Mouse (Mus musculus): ENCODE data around the gene Rex1bd.
"Not testable (repeated sequence)": the region's sequence is repeated elsewhere in the genome, so short reads cannot be mapped to it uniquely, and the experiment has no call there.

The Rex1bd gene

DNA sequence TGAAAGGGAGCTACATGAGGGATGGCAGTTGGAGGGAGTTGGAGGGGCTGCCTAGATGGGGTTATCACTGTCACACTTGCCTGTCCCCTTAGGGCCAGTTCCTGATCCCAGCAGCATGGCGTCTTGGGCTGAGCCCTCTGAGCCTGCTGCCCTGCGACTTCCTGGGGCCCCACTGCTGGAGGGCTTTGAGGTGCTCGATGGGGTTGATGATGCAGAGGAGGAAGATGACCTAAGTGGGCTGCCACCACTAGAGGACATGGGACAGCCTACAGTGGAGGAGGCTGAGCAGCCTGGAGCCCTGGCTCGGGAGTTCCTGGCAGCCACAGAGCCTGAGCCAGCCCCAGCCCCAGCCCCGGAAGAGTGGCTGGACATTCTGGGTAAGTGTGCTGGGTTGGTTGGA, 22.7 kb upstream of the Rex1bd start:
- no peak for DNase-seq (ENCODE audit: extremely low spot score, low spot score)

DNA sequence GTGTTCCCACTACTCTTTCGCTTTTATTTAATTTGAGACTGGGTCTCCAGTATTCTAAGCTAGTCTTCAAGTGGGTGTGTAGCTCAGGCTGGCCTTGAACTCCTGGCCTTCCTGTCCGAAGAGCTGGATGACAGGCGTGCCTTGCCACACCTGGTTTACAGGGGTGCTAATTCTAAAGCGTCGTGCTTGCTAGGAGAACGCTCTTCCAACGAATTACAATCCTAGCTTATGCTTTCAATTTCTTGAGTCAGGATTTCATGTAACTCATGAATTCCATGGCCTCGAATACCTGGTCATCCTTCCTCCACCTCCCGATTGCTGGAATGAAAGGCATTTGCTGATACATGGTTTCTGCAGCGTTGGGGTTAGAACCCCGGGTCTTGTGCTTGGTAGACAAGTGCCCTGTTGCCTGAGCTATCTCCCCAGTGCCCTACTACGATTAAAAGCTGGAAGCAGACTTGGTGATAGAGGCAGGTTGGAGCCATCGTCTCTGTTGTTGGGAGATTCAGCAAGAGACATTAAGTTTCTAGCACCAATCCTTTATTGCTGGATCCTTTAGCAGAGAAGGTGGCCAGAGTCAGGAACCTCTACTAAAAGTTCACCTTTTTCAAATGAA, 21.7 kb upstream of the Rex1bd start:
- DNase-seq (ENCODE audit: extremely low spot score, low spot score): no peak

DNA sequence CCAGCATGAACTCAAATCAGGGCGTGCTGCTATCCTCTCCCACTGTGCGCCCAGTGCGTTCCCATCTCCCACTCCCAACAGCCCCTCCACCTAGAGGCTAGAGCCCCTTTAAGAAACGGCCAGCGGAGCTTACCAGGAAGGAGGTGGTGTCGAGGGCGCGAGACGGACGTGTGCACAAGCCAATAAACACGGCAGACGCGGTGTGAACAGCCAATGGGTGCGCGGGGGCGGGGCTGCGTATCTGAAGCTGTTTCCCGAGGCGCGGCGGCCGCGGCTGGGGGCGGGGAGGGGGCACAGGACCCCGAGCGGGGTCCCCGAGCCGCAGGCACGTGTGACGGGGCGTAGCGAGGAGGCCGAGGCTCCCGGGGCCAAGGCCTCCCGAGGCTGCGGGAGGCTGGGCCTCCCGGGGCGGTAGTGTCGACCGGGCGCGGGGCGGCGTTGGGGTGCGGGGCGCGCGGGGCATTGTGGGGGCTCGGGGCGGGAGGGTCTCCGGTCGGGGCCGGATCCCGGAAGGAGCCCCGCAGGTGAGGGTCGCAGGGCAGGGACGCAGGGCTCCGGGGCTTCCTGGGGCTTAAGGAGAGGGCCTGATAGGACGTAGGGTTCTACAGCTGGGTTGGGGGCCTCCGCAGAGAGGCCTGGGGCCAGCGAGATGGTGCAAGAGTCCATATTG, 21.1 kb upstream of the Rex1bd start, which contains the start of the genes Fkbp8 and Kxd1:
Gene Fkbp8, plus strand, starts transcription at position 213 of the 670 bp plus-strand sequence.
Gene Kxd1, minus strand, starts transcription at position 445 of the 670 bp plus-strand sequence.
- DNase-seq (ENCODE audit: extremely low spot score, low spot score): peak; percentile 99

DNA sequence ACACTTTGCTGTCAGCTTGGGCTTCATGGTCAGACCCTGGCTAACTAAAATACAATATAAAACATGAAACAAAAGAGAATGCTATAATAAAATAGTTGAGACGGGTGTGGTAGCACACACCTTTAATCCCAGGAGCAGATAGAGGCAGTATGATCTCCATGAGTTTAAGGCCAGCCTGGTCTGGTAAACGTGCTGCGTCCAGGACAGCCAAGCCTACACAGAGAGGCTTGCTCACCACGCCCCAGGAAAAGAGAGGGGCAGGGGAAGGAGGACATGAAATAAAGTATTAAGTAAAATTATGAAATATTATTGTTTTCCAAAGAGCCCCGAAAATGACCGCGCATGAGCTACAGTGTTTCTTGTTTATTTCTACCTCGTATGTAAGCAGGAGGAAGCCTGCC, 20.6 kb upstream of the Rex1bd start:
- DNase-seq (ENCODE audit: extremely low spot score, low spot score): no peak

DNA sequence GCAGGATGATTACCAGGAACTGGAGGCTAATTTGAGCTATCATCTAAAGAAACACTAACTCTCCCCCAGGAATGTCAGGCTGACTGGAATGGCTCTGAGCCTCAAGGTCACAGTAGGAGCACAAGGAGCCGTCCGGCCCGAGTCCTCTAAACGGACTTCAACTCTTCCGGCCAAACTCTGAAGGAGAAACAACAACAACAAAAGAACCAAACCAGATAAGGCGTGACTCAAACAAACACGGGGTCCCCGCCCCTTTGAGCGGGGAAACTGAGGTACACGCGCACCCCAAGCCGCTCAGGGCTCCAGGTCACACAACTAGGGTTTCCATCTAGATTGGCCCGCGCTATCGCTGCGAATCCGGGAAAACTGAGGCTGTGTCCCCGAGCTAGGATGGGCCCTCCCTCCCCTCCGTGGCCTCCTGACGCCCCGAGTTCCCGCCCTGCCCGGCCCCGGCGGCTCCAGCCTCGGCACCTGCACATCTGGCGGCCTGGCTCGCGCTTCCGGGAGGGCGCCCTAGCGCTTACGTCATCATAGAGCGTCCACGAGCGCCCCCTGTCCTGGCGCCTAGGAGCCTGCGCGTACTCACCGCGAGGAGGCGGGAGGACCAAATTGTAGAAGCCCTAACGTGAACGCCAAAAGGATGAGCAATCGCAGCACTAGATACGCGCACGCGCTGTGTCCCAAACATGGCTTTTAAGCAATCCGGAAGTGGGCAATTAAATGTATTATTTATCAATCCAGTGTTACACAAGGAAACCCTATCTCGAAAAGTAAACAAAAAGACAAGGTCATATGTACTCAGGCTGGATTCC, 16.2 kb upstream of the Rex1bd start:
- DNase-seq (ENCODE audit: extremely low spot score, low spot score): peak; percentile 94

DNA sequence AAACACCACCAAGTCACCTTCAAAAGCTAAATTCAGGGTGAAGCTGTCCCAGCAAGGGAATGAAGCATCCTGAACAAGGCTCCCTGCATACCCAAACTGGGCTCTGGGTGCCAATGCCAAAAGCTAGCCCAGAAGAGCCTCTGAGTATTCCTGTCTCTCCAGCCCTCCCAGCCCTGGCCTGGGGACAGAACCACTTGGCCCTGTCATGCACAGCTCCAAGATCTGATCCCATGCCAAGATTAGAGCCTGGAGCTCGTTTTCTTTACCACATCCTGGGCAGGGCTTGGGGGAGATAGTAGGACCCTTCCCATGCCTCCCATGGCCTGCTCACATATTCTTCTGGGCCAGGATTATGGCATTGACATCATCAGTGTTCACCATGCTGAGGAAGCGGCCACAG, 13.1 kb upstream of the Rex1bd start:
- no peak for DNase-seq (ENCODE audit: extremely low spot score, low spot score)

DNA sequence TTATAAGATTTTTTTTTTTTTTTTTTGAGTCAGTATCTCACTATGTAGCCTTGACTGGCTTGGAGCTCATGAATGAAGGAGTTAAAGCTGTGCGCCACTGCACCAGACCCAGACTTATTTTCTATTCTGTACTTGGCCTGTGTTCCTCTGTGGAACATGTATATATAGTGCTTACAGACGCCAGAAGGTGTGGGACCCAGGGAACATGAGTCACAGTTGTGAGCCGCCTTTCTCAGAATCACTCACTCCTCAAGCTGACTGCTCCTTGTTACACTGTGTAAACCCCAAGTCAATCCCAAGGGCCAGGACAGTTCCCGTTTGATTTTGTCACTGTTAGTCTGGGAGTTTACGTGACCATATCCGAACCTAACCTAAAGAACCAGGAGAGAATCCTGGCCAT, 12.5 kb upstream of the Rex1bd start:
- DNase-seq (ENCODE audit: extremely low spot score, low spot score): no peak

DNA sequence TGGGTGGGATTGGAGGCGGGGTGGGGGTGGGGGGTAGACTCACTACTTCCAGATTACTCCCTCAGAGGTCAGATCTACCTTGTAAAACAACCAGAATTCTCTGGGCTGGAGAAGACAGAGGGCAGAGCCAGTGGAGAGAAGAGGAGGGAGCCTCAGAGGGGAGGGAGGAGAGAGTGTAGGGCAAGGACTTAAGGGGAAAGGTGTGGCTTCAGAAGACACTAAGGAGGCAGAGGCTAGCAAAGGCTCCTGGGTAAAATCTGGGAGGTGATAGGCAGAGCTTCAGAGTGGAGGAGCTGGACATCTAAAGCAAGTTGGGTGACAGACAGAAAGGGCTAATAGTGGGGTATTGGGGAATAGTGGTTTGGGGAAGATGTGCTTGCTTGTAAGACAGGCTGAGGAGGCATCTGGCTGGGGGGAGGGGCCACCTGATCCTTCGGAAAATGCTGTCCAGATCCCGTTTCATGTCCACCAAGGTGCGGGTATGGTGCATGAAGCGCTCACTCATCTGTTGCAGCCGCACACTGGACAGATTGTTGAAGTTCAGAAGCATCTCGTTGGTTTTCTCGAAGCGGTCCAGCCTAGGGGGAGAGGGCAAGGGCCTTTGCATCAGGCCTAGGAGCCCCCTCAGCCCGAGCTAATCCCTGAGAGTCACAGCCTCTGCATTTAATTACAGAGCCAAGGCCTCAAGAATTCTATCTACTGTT, 11.5 kb upstream of the Rex1bd start:
- DNase-seq (ENCODE audit: extremely low spot score, low spot score): no peak

DNA sequence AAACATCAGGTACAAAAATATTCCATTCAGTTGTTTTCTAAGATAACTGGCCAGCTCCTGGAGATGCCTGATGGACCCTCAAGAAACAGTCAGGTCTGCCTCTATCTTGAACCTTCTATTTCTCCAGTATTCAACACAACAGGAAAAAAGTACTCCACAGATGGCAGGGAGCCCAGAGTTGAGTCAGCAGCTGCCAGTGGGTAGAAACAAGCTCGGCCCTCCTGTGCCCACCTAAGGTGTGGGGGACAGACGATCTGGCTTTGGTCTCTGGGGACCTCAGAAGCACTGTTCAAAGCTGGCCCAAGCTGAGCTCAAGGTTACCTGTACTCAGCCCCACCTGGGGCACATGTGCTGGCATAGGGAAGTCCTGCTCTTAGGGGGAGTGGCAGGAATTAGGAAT, 6.9 kb upstream of the Rex1bd start:
- DNase-seq (ENCODE audit: extremely low spot score, low spot score): no peak

DNA sequence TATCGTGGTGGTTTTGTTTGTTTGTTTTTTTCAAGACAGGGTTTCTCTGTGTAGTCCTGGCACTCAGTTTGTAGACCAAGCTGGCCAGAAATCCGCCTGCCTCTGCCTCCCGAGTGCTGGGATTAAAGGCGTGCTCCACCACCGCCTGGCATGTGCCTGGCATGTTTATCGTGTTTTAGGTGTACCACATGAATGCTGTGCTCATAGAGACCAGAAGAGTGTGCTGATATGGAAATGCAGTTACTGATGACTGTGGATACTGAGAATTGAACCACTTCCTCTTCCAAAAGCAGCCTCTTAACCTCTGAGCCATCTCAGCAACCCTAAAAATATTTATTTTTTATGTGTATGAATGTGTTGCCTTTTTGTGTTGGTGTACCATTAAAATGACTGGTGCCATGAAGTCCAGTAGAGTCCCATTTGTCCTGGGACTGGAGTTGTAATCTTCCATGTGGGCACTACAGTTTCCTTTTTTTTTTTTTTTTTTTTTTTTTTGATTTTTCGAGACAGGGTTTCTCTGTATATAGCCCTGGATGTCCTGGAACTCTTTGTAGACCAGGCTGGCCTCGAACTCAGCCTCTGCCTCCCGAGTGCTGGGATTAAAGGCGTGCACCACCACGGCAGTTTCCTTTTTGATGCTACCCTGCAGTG, 5.8 kb upstream of the Rex1bd start:
- DNase-seq (ENCODE audit: extremely low spot score, low spot score): no peak

DNA sequence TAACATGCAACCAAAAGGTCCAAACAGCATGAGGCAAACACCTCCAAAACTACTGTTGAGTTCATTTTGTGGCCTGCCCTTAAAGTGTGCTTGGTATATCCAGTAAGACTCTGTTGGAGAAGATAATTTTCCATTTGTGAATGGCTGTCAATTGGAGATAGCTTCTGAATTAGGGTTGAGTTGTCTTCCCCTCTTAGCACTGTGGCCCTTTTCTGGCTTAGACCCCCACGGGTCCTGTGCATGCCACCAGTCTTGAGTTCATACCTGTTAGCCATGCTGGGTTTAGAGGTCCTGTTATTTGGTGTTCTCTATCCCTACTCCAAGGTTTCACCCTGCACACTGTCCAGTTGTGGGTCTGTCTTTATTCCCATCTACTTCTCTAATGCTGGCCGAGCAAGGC, 5.2 kb upstream of the Rex1bd start:
- no peak for DNase-seq (ENCODE audit: extremely low spot score, low spot score)

DNA sequence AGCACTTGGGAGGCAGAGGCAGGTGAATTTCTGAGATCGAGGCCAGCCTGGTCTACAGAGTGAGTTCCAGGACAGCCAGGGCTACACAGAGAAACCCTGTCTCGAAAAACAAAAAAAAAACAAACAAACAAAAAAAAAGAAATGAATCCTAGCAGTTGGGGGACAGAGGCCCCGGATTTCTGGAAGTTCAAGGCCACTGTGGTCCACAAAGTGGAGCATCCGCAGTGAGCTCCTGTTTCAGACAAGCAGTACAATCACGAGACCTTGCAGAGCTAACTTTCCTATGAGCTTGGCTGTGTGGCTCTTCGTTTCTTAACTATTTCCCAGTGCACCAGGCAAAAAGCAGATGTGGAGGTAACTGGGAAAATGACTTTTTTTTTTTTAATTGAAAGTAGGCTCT, 4.6 kb upstream of the Rex1bd start:
- DNase-seq (ENCODE audit: extremely low spot score, low spot score): not testable (repeated sequence)

DNA sequence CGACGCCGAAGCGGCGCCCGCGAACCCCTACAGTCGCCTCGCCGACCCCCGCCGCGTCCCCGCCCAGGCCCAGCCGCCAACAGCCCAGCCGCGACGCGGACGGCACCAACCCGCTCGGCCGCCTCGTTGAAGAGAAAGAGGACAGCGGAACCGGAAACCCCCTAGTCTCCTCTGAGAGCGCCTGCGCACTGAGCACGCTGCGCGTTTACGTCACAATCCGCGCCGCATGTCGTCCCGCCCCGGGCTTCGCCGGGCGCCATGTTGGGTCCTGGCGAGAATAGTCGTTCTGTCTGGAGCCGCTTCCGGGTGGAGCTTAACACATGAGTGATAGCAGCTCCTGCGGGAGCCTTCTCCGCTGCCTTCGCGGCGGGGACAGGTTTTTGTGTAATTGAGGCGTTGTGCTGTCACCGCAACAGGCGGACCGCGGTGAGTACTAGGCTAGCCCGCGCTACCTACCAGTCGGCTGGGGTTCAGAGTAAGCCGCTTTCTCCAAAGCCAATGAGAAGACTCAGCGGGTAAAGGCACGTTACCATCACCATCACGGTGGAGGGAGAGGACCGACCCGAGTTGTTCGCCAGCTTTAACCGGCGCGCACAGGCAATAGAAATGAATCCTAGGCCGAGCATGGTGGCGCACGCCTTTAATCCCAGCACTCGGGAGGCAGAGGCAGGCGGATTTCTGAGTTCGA, 3.8 kb upstream of the Rex1bd start, which contains the start of gene Uba52:
Gene Uba52, minus strand, starts transcription at position 574 of the 688 bp plus-strand sequence.
- DNase-seq (ENCODE audit: extremely low spot score, low spot score): peak; percentile 96

DNA sequence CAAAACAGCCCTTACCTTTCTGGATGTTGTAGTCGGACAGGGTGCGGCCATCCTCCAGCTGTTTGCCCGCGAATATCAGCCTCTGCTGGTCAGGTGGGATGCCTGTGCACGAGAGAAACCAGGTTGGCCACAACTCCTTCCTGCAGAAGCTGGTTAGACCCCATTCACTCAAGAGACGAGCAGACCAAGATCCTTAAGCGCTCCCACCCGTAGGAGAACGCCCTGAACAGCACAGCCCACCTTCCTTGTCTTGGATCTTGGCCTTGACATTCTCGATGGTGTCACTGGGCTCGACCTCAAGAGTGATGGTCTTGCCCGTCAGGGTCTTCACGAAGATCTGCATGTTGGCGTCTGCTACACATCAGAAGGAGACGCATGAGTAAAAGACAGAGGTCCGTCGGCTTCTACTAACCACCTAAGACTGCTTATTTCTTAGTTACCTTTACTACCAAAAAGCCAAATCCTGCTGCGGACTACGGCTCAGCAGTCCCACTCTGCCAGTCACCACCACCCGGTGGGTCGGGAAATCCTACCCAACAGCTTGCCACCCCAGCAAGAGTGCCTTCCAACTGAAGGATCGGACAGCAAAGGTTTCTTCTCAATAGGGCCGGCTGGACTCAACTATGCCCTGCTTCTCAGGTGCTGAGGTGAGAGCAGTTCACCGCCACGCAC, 2.9 kb upstream of the Rex1bd start:
- DNase-seq (ENCODE audit: extremely low spot score, low spot score): no peak

DNA sequence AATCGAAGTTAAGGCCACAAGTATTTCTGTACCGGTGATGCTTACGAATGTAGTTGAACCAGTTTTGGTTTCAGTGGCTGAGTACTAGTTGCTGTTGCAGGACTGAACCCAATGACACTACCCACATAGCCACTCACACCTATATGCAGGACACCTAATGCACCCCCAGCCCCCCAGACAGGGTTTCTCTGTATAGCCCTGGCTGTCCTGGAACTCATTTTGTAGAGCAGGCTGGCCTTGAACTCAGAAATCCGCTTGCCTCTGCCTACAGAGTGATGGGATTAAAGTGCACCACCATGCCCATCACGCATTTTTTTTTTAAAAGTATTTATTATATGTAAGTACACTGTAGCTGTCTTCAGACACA, 458 bp upstream of the Rex1bd start:
- DNase-seq (ENCODE audit: extremely low spot score, low spot score): no peak

DNA sequence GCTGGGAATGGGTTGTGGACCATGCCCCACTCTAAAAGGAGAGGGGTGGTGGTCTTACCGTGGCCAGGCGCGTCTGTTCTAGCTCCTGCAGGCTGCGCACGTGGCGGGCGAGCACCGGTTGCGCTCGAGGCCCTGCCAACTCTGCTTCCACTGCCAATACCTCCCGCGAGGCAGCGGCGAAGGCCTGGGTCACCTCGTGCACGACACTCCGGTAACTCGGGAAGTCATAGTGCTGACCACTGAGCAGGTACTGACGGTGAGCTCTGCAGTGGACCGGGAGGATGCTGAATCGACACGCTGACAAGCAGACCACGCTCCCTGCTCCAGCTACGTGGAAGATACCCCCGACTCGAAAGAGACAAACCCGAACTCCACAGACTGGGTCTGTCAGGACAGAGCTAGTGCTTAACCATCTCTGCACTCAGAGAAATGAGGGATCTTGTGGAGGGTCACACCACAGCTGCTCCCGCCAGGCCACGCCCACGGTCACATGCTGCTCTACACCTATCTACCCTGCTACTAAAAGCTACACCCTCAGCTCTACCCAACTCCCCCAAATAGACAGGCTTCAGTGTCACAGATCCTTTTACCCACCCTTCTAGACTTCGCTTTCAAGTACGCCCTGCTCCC, 739 bp downstream of the Rex1bd start:
- no peak for DNase-seq (ENCODE audit: extremely low spot score, low spot score)

DNA sequence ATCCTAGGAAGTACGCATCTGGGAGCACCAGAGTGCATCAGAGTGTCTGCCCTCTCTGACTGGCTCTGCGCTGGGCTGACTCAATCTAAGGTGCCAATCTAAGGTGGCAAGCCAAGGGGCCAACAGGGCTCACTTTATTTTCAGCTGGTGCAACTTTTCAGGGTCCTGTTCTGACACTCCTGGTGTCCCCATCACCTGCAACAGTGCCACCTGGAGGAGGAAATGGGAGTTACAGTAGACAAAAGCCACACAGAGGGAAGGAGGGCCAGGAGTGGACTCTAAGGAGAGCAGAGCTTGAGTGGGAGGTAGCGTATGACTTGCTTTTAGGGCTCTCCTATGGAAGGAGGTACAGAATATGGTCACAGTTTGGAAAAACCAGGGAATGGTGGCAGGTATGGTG, 1.7 kb downstream of the Rex1bd start:
- DNase-seq (ENCODE audit: extremely low spot score, low spot score): peak; percentile 86

DNA sequence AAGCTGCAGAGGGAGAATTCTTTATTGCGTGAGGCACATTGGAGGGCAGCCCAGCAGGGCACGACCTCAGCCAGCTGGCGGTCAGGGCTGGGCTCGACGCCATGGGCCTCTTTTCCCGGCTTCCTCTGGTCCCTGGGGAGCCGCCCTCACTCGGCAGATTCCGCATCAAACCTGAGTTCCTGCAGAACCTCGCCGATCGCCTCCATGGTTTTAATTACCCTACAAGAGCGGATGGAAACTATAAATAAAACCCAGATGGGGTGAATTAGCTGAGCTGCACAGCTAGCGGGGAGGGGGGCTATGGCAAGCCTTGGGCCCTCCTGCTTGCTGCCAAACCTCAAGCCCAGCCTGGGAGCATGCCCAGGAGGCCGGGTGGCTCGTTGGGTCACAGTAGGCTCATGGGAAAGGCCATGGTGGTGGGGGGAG, 2.2 kb downstream of the Rex1bd start:
- no peak for DNase-seq (ENCODE audit: extremely low spot score, low spot score)

DNA sequence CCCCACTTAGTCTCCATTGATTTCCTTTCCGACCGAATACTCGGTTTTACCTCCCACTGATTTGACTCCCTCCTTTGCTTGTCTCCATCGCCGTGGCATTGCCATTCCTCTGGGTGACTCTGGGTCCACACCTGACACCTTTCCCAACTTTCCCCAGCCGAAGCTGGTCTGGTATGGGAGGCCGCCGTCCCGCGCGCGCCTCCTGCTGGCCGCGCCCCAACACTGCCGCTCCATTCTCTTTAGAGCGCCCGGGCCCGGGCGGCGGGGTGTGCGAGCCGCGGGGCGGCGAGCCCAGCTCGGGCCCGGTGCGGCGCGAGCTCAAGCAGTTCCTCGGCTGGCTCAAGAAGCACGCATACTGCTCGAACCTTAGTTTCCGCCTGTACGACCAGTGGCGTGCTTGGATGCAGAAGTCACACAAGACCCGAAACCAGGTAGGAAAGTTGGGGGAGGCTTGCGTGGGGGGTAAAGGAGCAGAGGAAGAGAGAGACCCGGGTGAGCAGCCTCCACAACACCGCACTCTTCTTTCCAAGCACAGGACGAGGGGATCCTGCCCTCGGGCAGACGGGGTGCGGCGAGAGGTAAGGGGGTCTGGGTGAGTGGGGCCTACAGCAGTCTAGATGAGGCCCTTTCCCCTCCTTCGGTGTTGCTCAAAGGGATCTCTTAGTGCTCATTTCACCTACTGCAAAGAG, 3.3 kb downstream of the Rex1bd start:
- peak; percentile 80 for DNase-seq (ENCODE audit: extremely low spot score, low spot score)

Data from neural tube, embryonic 10.5 days (tissue).